Mouse (Mus musculus) layer of hippocampus, adult 9-11 months (tissue): ENCODE results near the gene Gpr152.

Experiments
- DNase-seq: peaks from one replicate; pipeline ENCODE4 v3.0.0; 2022

Gpr152 gene

DNA sequence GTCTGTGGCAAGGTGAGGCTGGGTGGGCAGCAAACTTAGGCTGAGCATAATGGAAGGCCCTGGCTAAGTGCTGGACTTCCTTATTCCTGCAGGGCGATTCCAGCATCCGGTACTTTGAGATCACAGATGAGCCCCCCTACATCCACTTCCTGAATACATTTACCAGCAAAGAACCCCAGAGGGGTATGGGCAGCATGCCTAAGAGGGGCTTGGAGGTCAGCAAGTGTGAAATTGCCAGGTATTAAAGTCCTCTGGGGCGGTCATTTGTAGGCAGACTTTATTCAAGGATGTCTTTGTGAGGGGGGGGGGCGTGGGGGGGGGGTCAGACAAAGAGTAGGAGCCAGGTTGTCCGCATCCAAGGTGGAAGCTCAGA, 11.9 kb downstream of the Gpr152 start:
- no peak for DNase-seq

DNA sequence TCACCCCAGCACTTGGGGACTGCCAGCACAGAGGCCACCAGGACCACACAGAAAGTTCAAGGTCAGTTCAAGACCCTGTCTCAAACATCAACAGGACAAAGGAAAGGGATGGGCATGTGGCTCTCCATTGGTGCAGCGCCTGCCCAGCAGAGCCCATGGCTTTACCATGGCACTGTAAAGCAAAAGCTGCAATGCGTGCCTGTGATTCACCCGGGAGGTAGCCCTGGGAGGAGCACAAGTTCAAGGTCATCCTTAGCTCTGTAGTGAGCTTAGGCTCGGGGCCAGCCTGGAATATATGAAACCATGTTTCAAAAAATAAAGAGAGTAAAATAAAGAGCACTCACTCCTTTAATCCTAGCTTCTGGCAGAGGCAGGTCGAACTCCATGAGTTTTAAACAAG, 12.3 kb downstream of the Gpr152 start:
- DNase-seq = no peak

GRCm38 (mm10) chr19:4152445-4153231, 13.1 kb downstream of the Gpr152 start:
- DNase-seq = no peak

DNA sequence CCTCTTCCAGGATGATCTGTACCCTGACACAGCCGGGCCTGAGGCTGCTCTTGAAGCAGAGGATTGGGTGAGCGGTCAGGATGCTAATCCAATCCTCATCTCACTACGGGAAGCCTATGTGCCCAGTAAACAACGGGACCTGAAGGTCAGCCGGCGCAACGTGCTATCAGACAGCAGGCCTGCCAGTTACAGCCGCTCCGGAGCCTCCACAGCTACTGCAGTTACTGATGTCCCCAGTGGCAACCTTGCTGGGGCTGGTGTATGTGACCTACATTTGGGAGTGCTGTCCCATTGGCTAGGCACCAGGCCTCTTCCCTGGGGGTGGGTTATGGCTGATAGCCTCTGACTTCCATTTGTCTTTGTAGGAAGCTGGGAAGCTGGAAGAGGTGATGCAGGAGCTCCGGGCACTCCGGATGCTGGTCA, 13.7 kb downstream of the Gpr152 start, which contains the start of gene Ptprcap:
Gene Ptprcap (plus strand): TSS at position 373 of the 423 bp plus-strand sequence.
- no peak for DNase-seq

DNA sequence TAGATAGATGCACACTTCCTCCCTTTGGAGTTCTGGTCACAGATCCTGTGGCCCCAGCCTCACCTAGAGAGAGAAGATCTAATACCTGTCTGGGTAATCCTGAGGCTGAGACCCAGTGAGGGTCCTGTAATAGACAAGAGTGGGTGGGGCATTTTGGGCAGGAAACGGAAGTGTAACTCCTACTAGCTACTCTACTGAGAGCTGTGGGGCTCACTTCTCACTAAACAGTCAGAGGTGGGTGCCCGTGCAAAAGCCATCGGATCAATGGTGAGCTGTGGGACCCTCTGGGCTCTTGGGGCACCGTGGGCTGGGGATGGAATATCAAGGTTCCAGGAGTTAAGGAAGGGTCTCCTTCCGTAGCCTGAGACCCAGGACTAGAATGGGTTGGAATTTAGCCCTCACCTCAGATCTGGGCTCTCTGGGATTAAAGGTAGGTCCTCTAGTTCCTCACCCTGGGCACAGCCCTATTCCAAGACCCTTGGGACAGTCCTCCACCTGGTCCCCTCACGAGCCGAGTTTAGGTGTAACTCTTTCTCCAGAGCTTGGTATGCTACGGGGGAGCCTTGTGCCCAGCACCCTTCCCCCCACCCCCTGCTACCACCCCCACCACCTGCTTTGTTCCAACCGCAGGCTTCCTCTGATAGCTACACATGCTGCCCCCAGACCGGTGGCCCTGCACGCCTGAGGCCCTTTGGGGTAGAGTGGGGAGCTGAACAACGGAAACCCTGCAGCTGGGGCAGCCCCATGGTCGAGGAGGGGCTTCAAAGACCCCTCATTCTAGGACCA, 15.0 kb downstream of the Gpr152 start:
- DNase-seq = no peak

DNA sequence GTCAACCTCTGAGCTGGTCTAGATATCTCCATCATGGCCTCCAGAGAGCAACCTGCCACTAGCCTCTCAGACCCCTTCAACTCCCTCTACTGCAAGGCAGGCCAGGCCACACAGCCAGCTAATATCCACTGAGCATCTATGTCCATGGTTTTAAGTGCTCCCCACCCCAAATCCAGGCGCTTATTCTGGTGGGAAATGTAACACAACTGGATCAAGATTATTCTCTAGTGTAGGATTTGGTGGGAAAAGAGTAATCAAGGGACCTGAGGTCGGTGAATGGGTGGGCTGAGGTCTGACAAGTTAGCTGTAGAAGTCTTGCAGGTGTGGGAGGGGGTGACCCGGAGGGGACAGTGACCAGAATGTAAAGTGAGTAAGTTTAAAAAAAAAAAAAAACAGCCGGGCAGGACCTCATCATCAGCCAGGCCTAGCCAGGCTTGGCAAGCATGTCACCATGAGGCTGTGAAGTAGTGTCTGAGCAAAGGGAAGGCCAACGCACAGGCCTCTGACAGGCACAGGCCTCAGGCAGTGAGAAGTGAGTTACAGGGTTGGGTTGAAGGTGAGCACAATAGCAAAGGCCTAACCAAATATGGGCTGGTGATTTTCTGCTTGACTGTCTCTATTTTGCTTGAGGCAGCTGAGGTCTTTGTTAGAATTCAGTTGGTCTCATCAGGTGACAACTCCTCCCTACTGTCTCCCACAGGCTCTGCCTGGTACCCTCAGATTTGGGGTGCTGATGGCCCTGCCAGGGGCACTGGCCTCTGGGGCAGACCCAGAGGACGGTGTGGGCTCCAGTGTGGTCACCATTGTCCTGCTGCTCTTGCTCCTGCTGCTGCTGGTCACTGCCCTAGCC, 15.9 kb downstream of the Gpr152 start:
- no peak for DNase-seq

DNA sequence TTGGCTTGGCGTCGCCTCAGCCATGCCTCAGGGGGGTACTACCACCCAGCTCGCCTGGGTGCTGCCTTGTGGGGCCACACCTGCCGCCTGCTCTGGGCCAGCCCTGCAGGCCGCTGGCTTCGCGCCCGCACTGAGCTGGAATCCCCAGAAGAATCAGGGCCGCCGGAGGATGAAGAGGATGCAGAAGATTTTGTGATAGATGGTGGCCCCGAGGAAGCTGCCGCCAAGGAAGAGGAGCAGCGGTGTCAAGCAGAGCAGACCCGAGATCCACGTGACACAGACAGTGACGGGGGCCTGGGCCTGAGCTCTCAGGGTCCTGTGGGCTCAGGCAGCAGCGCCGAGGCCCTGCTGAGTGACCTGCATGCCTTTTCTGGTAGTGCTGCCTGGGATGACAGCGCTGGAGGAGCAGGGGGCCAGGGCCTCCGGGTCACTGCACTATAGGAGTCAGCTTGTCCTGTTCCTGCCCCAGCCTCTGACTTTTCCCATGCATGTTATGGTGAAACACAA, 16.5 kb downstream of the Gpr152 start:
- DNase-seq = no peak

GRCm38 (mm10) chr19:4156771-4157170, 17.2 kb downstream of the Gpr152 start:
- no peak for DNase-seq

- no peak for DNase-seq
Measured at GRCm38 (mm10) chr19:4159049-4159448, 19.5 kb downstream of the Gpr152 start.

DNA sequence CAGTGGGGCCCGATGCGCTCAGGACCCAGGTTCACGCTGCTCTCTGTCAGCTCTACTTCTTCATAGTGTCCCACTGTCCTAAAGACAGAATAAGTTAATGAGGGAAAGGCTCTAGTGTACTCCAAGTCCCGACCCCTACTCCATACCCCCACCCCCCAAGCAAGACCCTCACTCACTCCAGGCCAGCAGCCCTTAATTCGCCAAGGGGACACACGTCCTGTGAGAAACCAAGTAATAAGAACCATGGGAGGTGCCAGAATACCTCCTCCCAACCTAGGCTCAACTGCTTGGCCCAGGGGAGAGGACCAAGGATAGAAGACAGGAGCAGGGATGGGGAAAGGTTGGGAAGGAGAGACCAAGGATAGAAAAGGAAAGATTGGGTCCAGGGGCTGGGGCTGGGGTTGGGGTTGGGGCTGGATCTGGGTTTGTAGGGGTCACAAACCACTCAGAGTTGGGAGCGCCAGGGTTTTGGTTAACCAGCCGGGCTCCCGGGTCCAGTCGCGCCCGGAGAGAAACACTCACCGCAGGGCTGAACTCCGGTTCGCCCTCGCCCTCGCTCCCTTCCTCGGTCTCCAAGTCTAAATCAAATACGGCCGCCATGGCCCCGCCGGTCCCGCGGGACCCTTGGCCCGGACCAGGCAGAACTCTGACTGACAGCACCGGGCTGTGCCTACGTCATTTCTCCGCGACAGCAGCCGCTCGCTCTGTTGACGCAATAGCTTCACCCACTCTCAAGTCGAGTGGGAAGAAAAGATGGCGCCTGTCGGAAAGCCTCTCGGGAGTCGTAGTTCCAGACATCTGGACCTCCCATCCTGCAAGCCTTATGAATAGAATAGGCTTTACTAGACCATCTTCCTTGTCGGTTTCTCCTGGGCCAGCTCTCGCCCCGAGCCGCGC, 23.3 kb downstream of the Gpr152 start, which contains the start of gene Rps6kb2:
Gene Rps6kb2 (minus strand): TSS at position 709 of the 897 bp plus-strand sequence.
- DNase-seq = peak; percentile 98

DNA sequence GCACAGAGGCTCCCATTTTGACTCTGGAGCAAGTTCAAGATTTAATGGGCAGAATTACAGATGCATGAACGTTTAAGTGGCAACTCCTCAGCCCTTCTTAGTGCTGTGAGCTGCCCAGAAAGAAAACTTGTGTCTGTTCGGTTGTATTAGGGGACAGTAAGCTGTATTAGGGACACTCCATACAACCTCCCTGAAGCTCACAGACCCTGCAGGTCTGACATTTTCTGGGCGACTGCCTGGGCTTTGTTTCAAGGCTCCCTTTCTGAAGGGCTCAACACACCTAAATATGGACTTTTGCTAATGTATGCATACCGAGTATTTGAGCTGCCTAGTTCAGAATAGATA, 23.9 kb downstream of the Gpr152 start:
- no peak for DNase-seq

GRCm38 (mm10) chr19:4164100-4164499, 24.5 kb downstream of the Gpr152 start:
- DNase-seq = no peak

- DNase-seq = no peak
Measured at GRCm38 (mm10) chr19:4164721-4165120, 25.1 kb downstream of the Gpr152 start.

GRCm38 (mm10) chr19:4166678-4167476, 27.3 kb downstream of the Gpr152 start:
- DNase-seq = no peak

DNA sequence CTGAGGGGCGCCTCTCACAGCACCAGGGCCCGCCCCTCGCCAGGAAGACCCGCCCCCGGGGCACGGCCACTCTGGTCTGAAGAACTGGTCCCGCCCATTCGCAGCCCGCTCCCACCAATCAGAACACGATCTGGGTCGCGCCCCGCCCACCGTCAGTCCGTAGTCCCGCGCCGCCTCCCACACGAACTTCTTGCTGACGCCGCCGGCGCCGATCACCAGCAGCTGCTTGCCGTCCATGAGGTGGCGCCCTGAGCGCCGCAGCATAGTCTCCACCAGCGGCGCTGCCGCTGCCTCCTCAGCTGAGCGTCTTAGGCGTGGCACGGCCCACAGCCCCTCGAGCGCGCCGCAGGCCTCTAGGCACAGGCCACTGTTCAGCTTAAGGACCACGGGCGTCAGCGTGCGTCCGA, 29.8 kb downstream of the Gpr152 start:
- peak; percentile 99 for DNase-seq

DNA sequence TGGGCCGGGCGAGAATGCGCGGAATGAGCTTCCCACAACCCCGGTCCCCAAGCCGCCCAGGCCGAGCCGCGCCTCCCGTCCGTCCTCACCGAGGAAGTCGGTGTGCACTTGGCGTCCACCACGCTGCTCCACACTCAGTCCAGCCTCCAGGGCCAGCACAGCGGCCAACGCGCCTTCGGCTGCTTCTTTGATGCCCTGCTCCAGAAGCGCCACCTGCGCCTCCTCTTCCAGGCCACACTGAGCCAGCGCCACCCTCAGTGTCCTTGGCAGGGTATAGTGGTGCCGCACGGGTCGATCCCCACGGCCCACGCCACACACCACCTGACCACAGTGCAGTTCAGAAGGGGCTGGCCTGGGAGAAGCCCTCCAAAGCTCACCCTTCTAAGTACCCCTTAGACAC, 30.2 kb downstream of the Gpr152 start:
- no peak for DNase-seq

GRCm38 (mm10) chr19:4170723-4171392, 31.3 kb downstream of the Gpr152 start:
- no peak for DNase-seq

- DNase-seq = no peak
Measured at GRCm38 (mm10) chr19:4171393-4172290, 32.1 kb downstream of the Gpr152 start.

GRCm38 (mm10) chr19:4172925-4173324, 33.3 kb downstream of the Gpr152 start:
- DNase-seq = no peak
